Mouse (Mus musculus): ENCODE results near the gene Frem2. TPM values are rescaled to one million over a fixed set of nuclear protein-coding genes. Genes with fewer than 3 reads are reported as not detected.

Gene Frem2
- polyA plus RNA-seq, 1 experiment from 2014 or later = 0.30 TPM

DNA sequence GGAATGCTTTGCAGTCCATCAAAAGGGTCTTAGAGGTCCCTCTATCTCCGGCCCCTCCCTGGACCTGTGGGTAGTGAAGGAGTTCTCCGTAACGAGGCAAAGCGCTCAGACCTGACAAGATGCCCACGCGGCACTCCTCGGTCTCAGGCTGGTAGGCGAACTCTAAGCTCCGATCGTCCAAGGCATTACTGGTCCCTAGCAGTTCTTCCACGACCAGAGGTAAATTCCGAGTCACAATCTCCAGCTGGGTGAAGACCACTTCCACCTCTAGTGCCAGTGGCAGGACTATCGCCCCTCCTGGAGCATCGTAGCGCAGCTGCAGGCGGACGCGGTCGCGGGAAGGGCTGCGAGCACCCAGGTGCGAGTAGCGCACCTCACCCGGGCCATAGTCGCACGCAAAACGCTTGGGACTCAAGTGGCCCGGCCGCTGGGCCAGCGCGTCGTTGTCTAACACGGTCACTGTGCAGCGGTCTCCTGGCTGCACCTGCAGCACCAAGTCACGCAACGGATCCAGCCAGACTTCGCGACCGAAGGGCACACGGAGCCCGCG is 752 bp downstream of the Frem2 start:
- peak overlapping the region; percentile 44 for H3K4me3 ChIP-seq (replicated peaks)
- H3K36me3 ChIP-seq (replicated peaks) = no peaks in the 10 kb centered on the region
- ATAC-seq (ENCODE audit: insufficient read depth) = no peak
- no peaks in the 10 kb centered on the region; the same call in 1 of the 2 replicates for H3K4me1 ChIP-seq (replicated peaks)
- H3K9ac ChIP-seq = no peak overlapping the region
- H3K9me3 ChIP-seq (replicated peaks) = no peaks in the 10 kb centered on the region; the same call in 1 of the 2 replicates
- peak overlapping the region; percentile 62 for H3K4me2 ChIP-seq
- WGBS (ENCODE audit: insufficient replicate concordance) = 1% methylated on average over 42 of the region's 42 CpGs
- H3K27me3 ChIP-seq = peaks cover 43% of the 10 kb centered on the region
- H3K27ac ChIP-seq (replicated peaks) = no peak overlapping the region

- Histone ChIP-seq H3K27me3 (peaks cover 43% of the 10 kb centered on the region), H3K9ac (no peak overlapping the region), H3K4me3 (replicated peaks) (no peak overlapping the region), H3K27ac (replicated peaks) (no peak overlapping the region), H3K9me3 (replicated peaks) (no peaks in the 10 kb centered on the region; the same call in 1 of the 2 replicates), H3K36me3 (replicated peaks) (no peaks in the 10 kb centered on the region), H3K4me2 (no peak overlapping the region), H3K4me1 (replicated peaks) (no peaks in the 10 kb centered on the region; the same call in 1 of the 2 replicates)
- ATAC-seq (ENCODE audit: insufficient read depth) = no peak
- WGBS (ENCODE audit: insufficient replicate concordance) = 76% methylated on average over 13 of the region's 13 CpGs
Observed at GRCm38 (mm10) chr3:53655343-53655742, 1.8 kb downstream of the Frem2 start.

GRCm38 (mm10) chr3:53650003-53650748 is 7.0 kb downstream of the Frem2 start:
- ATAC-seq (ENCODE audit: insufficient read depth) = no peak
- no peaks in the 10 kb centered on the region; the same call in 1 of the 2 replicates for H3K9me3 ChIP-seq (replicated peaks)
- H3K27me3 ChIP-seq = peaks cover 5% of the 10 kb centered on the region
- no peaks in the 10 kb centered on the region for H3K36me3 ChIP-seq (replicated peaks)
- WGBS (ENCODE audit: insufficient replicate concordance) = 19% methylated on average over 8 of the region's 8 CpGs
- no peak overlapping the region for H3K4me2 ChIP-seq
- H3K4me1 ChIP-seq (replicated peaks) = no peaks in the 10 kb centered on the region
- no peak overlapping the region for H3K4me3 ChIP-seq (replicated peaks)
- H3K9ac ChIP-seq = no peak overlapping the region
- H3K27ac ChIP-seq (replicated peaks) = no peak overlapping the region

DNA sequence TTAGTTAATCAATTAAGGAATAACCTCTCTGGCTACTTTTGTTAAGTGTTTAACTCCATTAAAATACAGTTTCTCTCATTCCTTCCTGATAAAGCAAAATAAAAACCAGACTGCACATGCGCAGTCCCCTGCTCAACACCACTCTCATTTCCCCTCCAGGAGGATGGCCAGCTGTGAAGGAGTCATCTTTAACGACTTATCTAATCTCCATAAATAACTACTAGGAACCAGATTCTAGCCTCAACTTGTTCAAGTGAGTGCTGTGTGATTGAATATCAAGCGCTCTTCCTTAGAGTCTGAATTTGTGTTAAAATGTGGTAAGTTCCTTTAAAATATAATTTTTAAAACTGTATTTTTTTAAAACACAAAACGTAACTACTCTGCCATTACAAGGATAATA is 7.7 kb downstream of the Frem2 start:
- WGBS (ENCODE audit: insufficient replicate concordance) = 55% methylated on average over 4 of the region's 4 CpGs
- H3K27me3 ChIP-seq = no peaks in the 10 kb centered on the region
- H3K36me3 ChIP-seq (replicated peaks) = no peaks in the 10 kb centered on the region
- H3K9me3 ChIP-seq (replicated peaks) = no peaks in the 10 kb centered on the region; the same call in 1 of the 2 replicates
- no peak overlapping the region for H3K9ac ChIP-seq
- H3K4me2 ChIP-seq = no peak overlapping the region
- no peak for ATAC-seq (ENCODE audit: insufficient read depth)
- H3K4me3 ChIP-seq (replicated peaks) = no peak overlapping the region
- H3K4me1 ChIP-seq (replicated peaks) = no peaks in the 10 kb centered on the region
- no peak overlapping the region for H3K27ac ChIP-seq (replicated peaks)

DNA sequence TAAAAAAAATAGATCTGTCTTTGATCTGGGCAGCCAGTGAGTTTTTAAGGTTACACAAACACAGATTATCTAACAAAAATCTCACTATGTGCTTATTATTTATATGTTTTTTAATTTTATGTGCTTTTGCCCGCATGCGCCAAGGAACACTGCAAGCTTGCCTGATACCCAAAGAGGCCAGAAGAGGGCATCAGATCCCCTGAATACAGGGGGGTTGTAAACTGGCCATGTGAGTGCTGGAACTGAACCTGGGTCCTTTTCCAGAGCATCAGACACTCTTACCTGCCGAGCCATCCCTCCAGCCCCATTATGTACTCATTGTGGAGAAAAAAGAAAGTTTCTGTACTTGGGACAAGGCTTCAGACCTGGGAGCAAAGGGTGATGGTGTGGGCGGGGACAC is 8.3 kb downstream of the Frem2 start:
- H3K9me3 ChIP-seq (replicated peaks) = no peaks in the 10 kb centered on the region
- H3K9ac ChIP-seq = no peak overlapping the region
- no peak overlapping the region for H3K4me3 ChIP-seq (replicated peaks)
- H3K36me3 ChIP-seq (replicated peaks) = no peaks in the 10 kb centered on the region
- 67% methylated on average over 4 of the region's 4 CpGs for WGBS (ENCODE audit: insufficient replicate concordance)
- H3K4me1 ChIP-seq (replicated peaks) = no peaks in the 10 kb centered on the region
- H3K27ac ChIP-seq (replicated peaks) = no peak overlapping the region
- H3K4me2 ChIP-seq = no peak overlapping the region
- no peak for ATAC-seq (ENCODE audit: insufficient read depth)
- H3K27me3 ChIP-seq = no peaks in the 10 kb centered on the region

DNA sequence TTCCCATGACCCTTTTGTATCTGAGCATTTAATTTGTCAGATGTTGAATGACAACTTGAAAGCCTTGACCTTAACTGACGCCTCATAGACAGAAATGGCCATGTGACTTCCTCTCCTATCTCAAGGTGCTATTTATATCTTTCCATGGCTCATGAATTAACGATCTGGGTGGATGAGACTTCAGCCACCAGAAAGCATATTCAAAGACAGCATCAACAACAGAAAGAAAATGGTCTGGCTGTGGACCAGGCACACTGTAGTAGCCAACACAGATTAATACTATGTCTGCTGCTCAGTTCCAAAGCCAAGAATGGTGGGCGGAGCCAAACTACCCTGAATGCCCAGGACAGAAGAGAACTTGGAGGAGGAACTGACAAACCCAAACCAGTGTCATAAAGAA is 21.2 kb downstream of the Frem2 start:
- 30% methylated on average over 3 of the region's 3 CpGs for WGBS (ENCODE audit: insufficient replicate concordance)
- H3K9ac ChIP-seq = no peak overlapping the region
- H3K36me3 ChIP-seq (replicated peaks) = no peaks in the 10 kb centered on the region
- no peak overlapping the region for H3K27ac ChIP-seq (replicated peaks)
- H3K27me3 ChIP-seq = no peaks in the 10 kb centered on the region
- no peaks in the 10 kb centered on the region for H3K9me3 ChIP-seq (replicated peaks)
- no peak for ATAC-seq (ENCODE audit: insufficient read depth)
- H3K4me2 ChIP-seq = no peak overlapping the region
- H3K4me3 ChIP-seq (replicated peaks) = no peak overlapping the region
- no peaks in the 10 kb centered on the region for H3K4me1 ChIP-seq (replicated peaks)

GRCm38 (mm10) chr3:53631126-53631525 is 26.0 kb downstream of the Frem2 start:
- Histone ChIP-seq H3K27ac (replicated peaks) (no peak overlapping the region), H3K4me2 (no peak overlapping the region), H3K9ac (no peak overlapping the region), H3K4me3 (replicated peaks) (no peak overlapping the region), H3K36me3 (replicated peaks) (no peaks in the 10 kb centered on the region), H3K27me3 (no peaks in the 10 kb centered on the region), H3K9me3 (replicated peaks) (no peaks in the 10 kb centered on the region), H3K4me1 (replicated peaks) (no peaks in the 10 kb centered on the region)
- 72% methylated on average over 14 of the region's 14 CpGs for WGBS (ENCODE audit: insufficient replicate concordance)
- ATAC-seq (ENCODE audit: insufficient read depth) = no peak

- 59% methylated on average over 4 of the region's 4 CpGs for WGBS (ENCODE audit: insufficient replicate concordance)
- H3K27ac ChIP-seq (replicated peaks) = no peak overlapping the region
- ATAC-seq (ENCODE audit: insufficient read depth) = no peak
- no peaks in the 10 kb centered on the region for H3K36me3 ChIP-seq (replicated peaks)
- no peak overlapping the region for H3K4me2 ChIP-seq
- H3K9ac ChIP-seq = no peak overlapping the region
- H3K4me1 ChIP-seq (replicated peaks) = no peaks in the 10 kb centered on the region
- H3K27me3 ChIP-seq = no peaks in the 10 kb centered on the region
- no peak overlapping the region for H3K4me3 ChIP-seq (replicated peaks)
- no peaks in the 10 kb centered on the region for H3K9me3 ChIP-seq (replicated peaks)
Observed at GRCm38 (mm10) chr3:53630630-53631029, 26.5 kb downstream of the Frem2 start.

GRCm38 (mm10) chr3:53629966-53630365 is 27.2 kb downstream of the Frem2 start:
- Histone ChIP-seq H3K4me2 (no peak overlapping the region), H3K9me3 (replicated peaks) (no peaks in the 10 kb centered on the region), H3K9ac (no peak overlapping the region), H3K4me1 (replicated peaks) (no peaks in the 10 kb centered on the region), H3K4me3 (replicated peaks) (no peak overlapping the region), H3K27me3 (no peaks in the 10 kb centered on the region), H3K27ac (replicated peaks) (no peak overlapping the region), H3K36me3 (replicated peaks) (no peaks in the 10 kb centered on the region)
- ATAC-seq (ENCODE audit: insufficient read depth) = no peak
- WGBS (ENCODE audit: insufficient replicate concordance) = 60% methylated on average over 5 of the region's 5 CpGs

- Histone ChIP-seq H3K27ac (replicated peaks) (no peak overlapping the region), H3K27me3 (no peaks in the 10 kb centered on the region), H3K4me2 (no peak overlapping the region), H3K4me3 (replicated peaks) (no peak overlapping the region), H3K4me1 (replicated peaks) (no peaks in the 10 kb centered on the region), H3K9ac (no peak overlapping the region), H3K9me3 (replicated peaks) (no peaks in the 10 kb centered on the region), H3K36me3 (replicated peaks) (no peaks in the 10 kb centered on the region)
- no peak for ATAC-seq (ENCODE audit: insufficient read depth)
- 65% methylated on average over 8 of the region's 8 CpGs for WGBS (ENCODE audit: insufficient replicate concordance)
Observed at GRCm38 (mm10) chr3:53623222-53623621, 33.9 kb downstream of the Frem2 start.

DNA sequence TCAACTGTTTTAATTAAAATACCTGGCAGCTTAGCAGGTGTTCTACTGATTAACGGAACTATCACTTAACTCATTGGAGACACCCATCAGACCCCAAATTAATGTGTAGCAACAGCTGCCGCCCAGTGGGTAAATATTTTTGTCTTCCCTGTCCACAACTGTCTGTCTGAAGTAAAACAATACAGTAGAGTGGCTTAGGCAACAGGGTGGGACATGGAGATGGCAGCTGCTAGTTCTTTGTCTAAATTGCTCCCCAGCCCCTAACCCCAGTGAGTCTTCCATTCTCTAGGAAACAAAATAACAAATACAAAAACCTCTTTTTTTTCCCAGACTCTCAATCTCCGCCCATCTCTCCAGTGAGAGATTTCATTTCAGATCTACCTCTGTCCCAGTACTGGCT is 36.2 kb downstream of the Frem2 start:
- no peaks in the 10 kb centered on the region for H3K27me3 ChIP-seq
- 64% methylated on average over 3 of the region's 3 CpGs for whole genome bisulfite sequencing (ENCODE audit: insufficient replicate concordance)
- ATAC-seq (ENCODE audit: insufficient read depth) = no peak
- H3K4me3 ChIP-seq (replicated peaks) = no peak overlapping the region
- H3K4me2 ChIP-seq = no peak overlapping the region
- no peaks in the 10 kb centered on the region for H3K36me3 ChIP-seq (replicated peaks)
- H3K4me1 ChIP-seq (replicated peaks) = no peaks in the 10 kb centered on the region
- H3K27ac ChIP-seq (replicated peaks) = no peak overlapping the region
- H3K9me3 ChIP-seq (replicated peaks) = no peaks in the 10 kb centered on the region
- no peak overlapping the region for H3K9ac ChIP-seq
